ENCODE assay signal across 8 mouse cellular contexts in the genomic region with DNA sequence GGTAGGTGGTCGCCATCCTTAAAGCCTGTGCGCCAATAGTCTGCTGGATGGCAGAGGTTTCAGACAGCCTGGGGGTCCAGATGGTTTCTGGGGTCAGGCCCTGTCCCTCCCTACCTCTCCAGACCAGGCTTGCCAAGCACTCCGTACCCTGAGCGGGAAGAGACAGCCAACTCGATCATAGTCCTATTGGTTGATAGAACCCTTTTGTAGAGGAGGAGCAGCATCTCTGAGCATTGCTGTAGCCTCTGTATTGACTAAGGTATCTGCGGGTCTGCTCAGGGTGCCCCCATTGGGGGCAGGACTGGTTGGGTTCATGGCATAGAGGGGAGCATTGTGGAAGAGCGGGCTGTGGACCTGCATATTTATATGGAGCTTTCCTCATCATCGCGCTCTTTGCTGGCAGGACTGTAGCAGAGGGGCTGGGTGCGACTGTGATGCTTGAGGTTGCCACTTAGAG. TPM values are rescaled to one million over a fixed set of nuclear protein-coding genes. Genes with fewer than 3 reads are reported as not detected.
DNase-seq lines count a peak whose midpoint lies in the region; ATAC-seq lines count a peak whose summit lies in the region.

No protein-coding gene starts in this region.

- peak overlapping the region; percentile 53 for H3K4me3 ChIP-seq in erythroblast, embryonic 14.5 days (replicated peaks)
- peak overlapping the region; percentile 51 for H3K4me3 ChIP-seq in limb, embryonic 13.5 days
- peak overlapping the region; percentile 45 for H3K4me3 ChIP-seq in stomach, embryonic 15.5 days (replicated peaks)

- H3K4me1 ChIP-seq in erythroblast, embryonic 14.5 days (ENCODE audit: control insufficient read depth), result peaks cover 29% of the 10 kb centered on the region
- H3K4me1 ChIP-seq in limb, embryonic 13.5 days, result peaks cover 16% of the 10 kb centered on the region
- 0 out of 2 replicates have a peak, but pooled peaks cover 2% of the 10 kb centered on the region for H3K4me1 ChIP-seq in stomach, embryonic 15.5 days

- H3K27me3 ChIP-seq in erythroblast, embryonic 14.5 days (ENCODE audit: control insufficient read depth), result no peaks in the 10 kb centered on the region
- H3K27me3 ChIP-seq in limb, embryonic 13.5 days, result no peaks in the 10 kb centered on the region
- no peaks in the 10 kb centered on the region for H3K27me3 ChIP-seq in stomach, embryonic 15.5 days (replicated peaks)

- H3K4me2 ChIP-seq in limb, embryonic 13.5 days (replicated peaks), result peak overlapping the region; percentile 73
- peak overlapping the region; percentile 66 for H3K4me2 ChIP-seq in stomach, embryonic 15.5 days

- H3K36me3 ChIP-seq in erythroblast, embryonic 14.5 days (ENCODE audit: control insufficient read depth), result no peaks in the 10 kb centered on the region; the same call in 1 of the 2 replicates
- peaks cover 8% of the 10 kb centered on the region; the same call in 1 of the 2 replicates for H3K36me3 ChIP-seq in limb, embryonic 13.5 days
- no peaks in the 10 kb centered on the region for H3K36me3 ChIP-seq in stomach, embryonic 15.5 days

- H3K9me3 ChIP-seq in erythroblast, embryonic 14.5 days (ENCODE audit: control insufficient read depth, low read length), result no peaks in the 10 kb centered on the region
- H3K9me3 ChIP-seq in limb, embryonic 13.5 days, result no peaks in the 10 kb centered on the region
- no peaks in the 10 kb centered on the region for H3K9me3 ChIP-seq in stomach, embryonic 15.5 days

- peak; percentile 6 for DNase-seq in retina, embryonic 14.5 days (ENCODE audit: low spot score)
- no peak for DNase-seq in retina, postnatal 1 day
- DNase-seq in thymus, adult 18-20 months, result no peak
- DNase-seq in cerebellum, adult 8-10 months, result no peak

- 33% methylated on average over 10 of the region's 10 CpGs for WGBS in limb, embryonic 13.5 days
- WGBS in stomach, embryonic 15.5 days, result 21% methylated on average over 10 of the region's 10 CpGs

- no peak overlapping the region; the same call in 1 of the 2 replicates for H3K27ac ChIP-seq in limb, embryonic 13.5 days
- no peak overlapping the region; the same call in 1 of the 2 replicates for H3K27ac ChIP-seq in stomach, embryonic 15.5 days

- peak overlapping the region; percentile 70 for H3K9ac ChIP-seq in limb, embryonic 13.5 days
- peak overlapping the region; percentile 29 for H3K9ac ChIP-seq in stomach, embryonic 15.5 days

- no peak for ATAC-seq in erythroblast, adult 5-6 weeks (replicated peaks; ENCODE audit: low FRiP score, poor library complexity, severe bottlenecking)
- ATAC-seq in limb, embryonic 13.5 days (ENCODE audit: low FRiP score, low read depth), result peak; percentile 20
- ATAC-seq in stomach, embryonic 15.5 days (ENCODE audit: insufficient read depth, low FRiP score, low read depth), result 0 out of 2 replicates have a peak, but pooled peaks have one; percentile 10

RNA-seq across cellular contexts. Expression of a gene that starts 0.4 kb away (rescaled TPM):
- 0.01 and 0.02 TPM in 2 replicates for polyA plus RNA-seq in erythroblast, embryonic 14.5 days (2012)
- 0.42 TPM in 1 of 2 replicates, not detected in the other for total RNA-seq in erythroblast, adult 5-6 weeks (2015; ENCODE audit: low replicate concordance)
- total RNA-seq in erythroblast, adult 5-6 weeks (2017; ENCODE audit: low replicate concordance), result 0.34 and 2.6 TPM in 2 replicates
- 21.2 and 25.3 TPM in 2 replicates for polyA plus RNA-seq in limb, embryonic 13.5 days (2015; fragmentation: Nextera tagmentation; extraction: Ambion mirVana)
- polyA plus RNA-seq in stomach, embryonic 15.5 days (2015; fragmentation: Nextera tagmentation; extraction: Ambion mirVana), result 12.4 and 13.5 TPM in 2 replicates

RNA-seq across cellular contexts. Expression of a gene that starts 16.4 kb away (rescaled TPM):
- 4.8 and 5.6 TPM in 2 replicates for polyA plus RNA-seq in erythroblast, embryonic 14.5 days (2012)
- total RNA-seq in erythroblast, adult 5-6 weeks (2015; ENCODE audit: low replicate concordance), result 16.9 and 18.8 TPM in 2 replicates
- 6.1 and 36.1 TPM in 2 replicates for total RNA-seq in erythroblast, adult 5-6 weeks (2017; ENCODE audit: low replicate concordance)
- polyA plus RNA-seq in limb, embryonic 13.5 days (2015; fragmentation: Nextera tagmentation; extraction: Ambion mirVana), result 73.5 and 76.5 TPM in 2 replicates
- 58.1 and 63.1 TPM in 2 replicates for polyA plus RNA-seq in stomach, embryonic 15.5 days (2015; fragmentation: Nextera tagmentation; extraction: Ambion mirVana)

RNA-seq across cellular contexts. Expression of a gene that starts 24.2 kb away (rescaled TPM):
- 0.85 and 1.0 TPM in 2 replicates for polyA plus RNA-seq in erythroblast, embryonic 14.5 days (2012)
- 4.2 and 10.9 TPM in 2 replicates for total RNA-seq in erythroblast, adult 5-6 weeks (2015; ENCODE audit: low replicate concordance)
- 2.4 and 10.9 TPM in 2 replicates for total RNA-seq in erythroblast, adult 5-6 weeks (2017; ENCODE audit: low replicate concordance)
- 114 and 115 TPM in 2 replicates for polyA plus RNA-seq in limb, embryonic 13.5 days (2015; fragmentation: Nextera tagmentation; extraction: Ambion mirVana)
- 95.8 and 107 TPM in 2 replicates for polyA plus RNA-seq in stomach, embryonic 15.5 days (2015; fragmentation: Nextera tagmentation; extraction: Ambion mirVana)

RNA-seq across cellular contexts. Expression of a gene that starts 24.4 kb away (rescaled TPM):
- 3.4 and 4.0 TPM in 2 replicates for polyA plus RNA-seq in erythroblast, embryonic 14.5 days (2012)
- 139 and 145 TPM in 2 replicates for total RNA-seq in erythroblast, adult 5-6 weeks (2015; ENCODE audit: low replicate concordance)
- 60.1 and 128 TPM in 2 replicates for total RNA-seq in erythroblast, adult 5-6 weeks (2017; ENCODE audit: low replicate concordance)
- polyA plus RNA-seq in limb, embryonic 13.5 days (2015; fragmentation: Nextera tagmentation; extraction: Ambion mirVana), result 247 and 260 TPM in 2 replicates
- polyA plus RNA-seq in stomach, embryonic 15.5 days (2015; fragmentation: Nextera tagmentation; extraction: Ambion mirVana), result 190 and 196 TPM in 2 replicates

RNA-seq across cellular contexts. Expression of a gene that starts 32.3 kb away (rescaled TPM):
- 2.6 and 2.8 TPM in 2 replicates for polyA plus RNA-seq in erythroblast, embryonic 14.5 days (2012)
- 144 and 155 TPM in 2 replicates for total RNA-seq in erythroblast, adult 5-6 weeks (2015; ENCODE audit: low replicate concordance)
- total RNA-seq in erythroblast, adult 5-6 weeks (2017; ENCODE audit: low replicate concordance), result 143 and 265 TPM in 2 replicates
- 127 and 128 TPM in 2 replicates for polyA plus RNA-seq in limb, embryonic 13.5 days (2015; fragmentation: Nextera tagmentation; extraction: Ambion mirVana)
- 130 and 132 TPM in 2 replicates for polyA plus RNA-seq in stomach, embryonic 15.5 days (2015; fragmentation: Nextera tagmentation; extraction: Ambion mirVana)

Comparison
In these comparisons a context has a peak if more than half of its experiments do, and no peak if none do; other contexts are left out.
1. RNA of a gene that starts 0.4 kb away (polyA plus RNA-seq): 21.2 to 25.3 TPM in limb, embryonic 13.5 days and 12.4 to 13.5 TPM in stomach, embryonic 15.5 days; 0.01 to 0.02 TPM in erythroblast, embryonic 14.5 days; every median in the first group is over 10 times any median in the second.
2. RNA of a gene that starts 24.2 kb away (polyA plus RNA-seq): 114 to 115 TPM in limb, embryonic 13.5 days and 95.8 to 107 TPM in stomach, embryonic 15.5 days; 0.85 to 1.0 TPM in erythroblast, embryonic 14.5 days; every median in the first group is over 10 times any median in the second.
3. Peak in every context shown above with its lines, with median percentiles within 50 percentile points of each other: H3K4me3 ChIP-seq.